Mouse (Mus musculus) E14TG2a.4 (cell line): ENCODE measurements at regions not wholly inside any gene's neighbourhood (a gene's known extent, or its start where the extent isn't known, plus 50 kb on each side); places are given as distances from the start of the nearest gene placed in this dataset.

Experiments
- CTCF ChIP-seq: conservative IDR thresholded peaks from 2 replicates; pipeline ENCODE4 v1.5.1; 2014; ENCODE audit warnings: low read length
- NANOG ChIP-seq: IDR thresholded peaks from 2 replicates; pipeline ENCODE4 v1.6.1; 2014; ENCODE audit warnings: borderline replicate concordance, low read length, mixed read lengths

GRCm38 (mm10) chr6:101502149-101502548 is 124.5 kb upstream of the Pdzrn3 start:
- TF ChIP-seq CTCF (no peak), NANOG (no peak)
